Mouse (Mus musculus) adrenal gland, postnatal 10 days (tissue): ENCODE results near the gene Sf3b3. TPM values are rescaled to one million over a fixed set of nuclear protein-coding genes. Genes with fewer than 3 reads are reported as not detected.
"Not testable (repeated sequence)": the region's sequence is repeated elsewhere in the genome, so short reads cannot be mapped to it uniquely, and the experiment has no call there.

Experiments used
- DNase-seq: peaks from one replicate; pipeline ENCODE4 v3.0.0; 2021; ENCODE audit warnings: mixed read lengths
- total RNA-seq, 2 experiments: library from RNA; stranded (reverse); gene quantifications; 2 replicates each; pipeline ENCODE4 v1.2.3; 2021

Gene Sf3b3
- total RNA-seq, 2 experiments from 2014 or later, result 61.0 to 74.0 TPM

DNA sequence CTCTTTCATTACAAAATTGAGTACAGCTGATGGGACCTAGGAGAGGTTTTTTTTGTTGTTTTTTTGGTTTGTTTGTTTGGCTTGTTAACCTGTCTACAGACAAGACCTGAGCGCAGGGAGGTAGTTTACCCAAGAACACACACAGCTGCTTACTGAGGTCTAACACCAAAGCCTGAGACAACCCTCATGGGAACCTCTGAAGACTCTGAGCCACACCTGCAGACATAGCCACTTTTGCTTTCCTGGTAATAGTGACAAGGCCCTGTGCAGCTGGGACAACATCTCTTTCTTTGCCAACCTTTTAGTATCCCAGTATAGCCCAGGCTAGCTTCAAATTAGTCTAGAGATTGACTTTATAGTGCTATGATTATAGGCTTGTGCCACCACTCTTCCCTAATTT is 40.4 kb downstream of the Sf3b3 start:
- no peak for DNase-seq

DNA sequence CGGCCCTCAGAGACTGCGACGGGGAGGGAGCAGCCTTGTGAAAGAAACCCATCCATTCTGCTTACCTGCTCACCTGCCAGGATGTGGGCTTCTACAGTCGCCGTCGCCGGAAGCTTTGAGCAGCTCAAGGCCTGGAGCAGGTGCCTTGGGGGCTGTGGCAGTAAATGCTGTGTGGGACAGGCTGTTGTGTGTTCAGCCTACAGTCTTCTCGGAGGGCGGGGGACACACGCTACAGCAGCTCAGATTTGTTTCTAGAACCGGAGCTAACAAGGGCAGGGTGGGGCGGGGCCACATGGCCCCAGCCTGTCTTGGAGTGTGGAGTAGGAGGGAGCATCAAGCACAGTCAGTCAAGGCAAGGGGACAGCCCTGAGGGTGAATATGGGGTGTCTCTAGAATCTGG is 40.9 kb downstream of the Sf3b3 start, which contains the start of gene Il34:
Il34 (minus strand) TSS at position 256 of the 400 bp plus-strand sequence.
- no peak for DNase-seq

DNA sequence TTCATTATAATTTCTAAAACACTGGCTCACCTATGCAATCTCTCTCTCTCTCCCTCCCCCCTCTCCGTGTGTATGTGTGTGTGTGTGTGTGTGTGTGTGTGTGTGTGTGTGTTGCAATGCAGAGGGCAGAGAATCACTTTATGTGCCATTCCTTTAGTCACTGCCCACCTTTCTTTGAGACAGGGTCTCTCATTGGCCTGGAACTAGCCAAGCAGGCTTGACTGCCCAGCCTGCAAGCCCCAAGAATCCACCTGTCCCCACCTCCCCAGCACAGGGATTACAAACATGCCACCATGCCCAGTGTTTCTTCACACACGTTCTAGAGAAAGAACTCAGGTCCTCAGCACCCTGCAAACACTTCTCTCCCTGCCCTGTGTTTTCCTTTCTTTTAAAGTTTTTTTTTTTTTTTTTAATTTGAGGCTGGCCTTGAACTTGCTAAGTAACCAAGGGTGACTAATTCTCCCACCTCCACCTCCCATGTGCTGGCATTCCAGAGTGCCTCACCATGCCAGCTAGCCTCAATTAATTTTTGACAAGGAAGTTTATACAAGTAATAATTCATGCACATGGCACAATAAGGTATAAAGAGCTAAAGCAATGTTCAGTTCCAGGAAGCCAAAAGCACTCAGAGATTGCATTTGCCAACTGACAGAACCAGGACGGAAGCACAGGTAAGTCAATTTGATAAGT is 41.6 kb downstream of the Sf3b3 start:
- no peak for DNase-seq

DNA sequence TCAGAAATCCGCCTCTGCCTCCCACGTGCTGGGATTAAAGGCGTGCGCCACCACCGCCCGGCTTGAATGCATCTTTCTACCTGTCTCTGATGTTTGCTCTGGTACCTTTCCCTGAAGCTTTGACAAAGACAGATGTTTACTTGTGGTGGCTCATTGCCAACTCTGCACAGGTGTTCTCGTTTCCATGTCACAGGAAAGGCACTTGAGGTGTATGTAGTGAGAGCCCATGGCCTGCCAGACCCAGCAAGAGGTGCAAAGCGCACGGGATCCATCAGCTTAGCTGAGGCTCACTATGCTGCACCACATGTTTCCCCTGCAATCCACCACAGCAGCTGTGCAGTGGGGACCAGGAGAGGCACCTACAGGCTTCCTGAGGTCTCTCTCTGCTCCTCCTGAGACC is 42.7 kb downstream of the Sf3b3 start:
- no peak for DNase-seq

DNA sequence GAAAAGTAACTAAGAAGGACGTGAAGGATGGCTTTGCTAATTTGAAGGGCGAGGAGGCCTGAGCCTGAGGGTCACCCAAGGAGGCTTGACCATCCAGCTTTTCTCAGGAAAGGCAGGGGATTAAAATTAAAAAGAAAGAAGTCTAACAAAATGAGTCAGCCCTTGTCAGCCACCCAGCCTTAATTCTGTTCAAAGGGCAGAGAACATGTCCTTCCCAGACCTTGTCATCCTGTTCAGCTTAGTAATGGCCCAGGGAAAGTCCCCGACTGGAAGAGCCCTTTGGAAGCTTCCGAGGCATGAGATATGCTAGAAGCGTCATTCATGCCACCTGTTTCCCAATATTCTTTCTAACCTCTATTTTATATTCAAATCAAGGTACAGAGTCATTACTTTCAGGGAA is 43.6 kb downstream of the Sf3b3 start:
- peak; percentile 40 for DNase-seq

DNA sequence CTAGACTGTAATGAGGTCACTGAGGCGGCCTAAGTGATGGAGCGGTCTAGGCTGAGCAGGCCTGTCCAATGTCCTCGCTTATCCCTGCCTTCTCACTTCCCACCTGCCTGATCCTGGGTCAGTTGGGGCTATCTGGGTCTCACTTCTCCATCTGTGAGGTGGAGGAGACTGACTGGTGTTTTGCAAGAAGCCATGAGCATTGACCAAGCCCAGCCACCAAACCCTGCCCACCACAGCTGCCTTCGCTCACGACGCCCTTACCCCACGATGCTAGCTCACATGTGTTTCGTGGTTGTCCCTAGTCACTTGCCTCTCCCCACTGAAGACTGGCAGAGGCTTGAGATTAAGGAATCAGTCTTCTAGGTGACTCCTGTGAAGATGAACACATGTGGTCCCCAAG is 49.5 kb downstream of the Sf3b3 start:
- no peak for DNase-seq

DNA sequence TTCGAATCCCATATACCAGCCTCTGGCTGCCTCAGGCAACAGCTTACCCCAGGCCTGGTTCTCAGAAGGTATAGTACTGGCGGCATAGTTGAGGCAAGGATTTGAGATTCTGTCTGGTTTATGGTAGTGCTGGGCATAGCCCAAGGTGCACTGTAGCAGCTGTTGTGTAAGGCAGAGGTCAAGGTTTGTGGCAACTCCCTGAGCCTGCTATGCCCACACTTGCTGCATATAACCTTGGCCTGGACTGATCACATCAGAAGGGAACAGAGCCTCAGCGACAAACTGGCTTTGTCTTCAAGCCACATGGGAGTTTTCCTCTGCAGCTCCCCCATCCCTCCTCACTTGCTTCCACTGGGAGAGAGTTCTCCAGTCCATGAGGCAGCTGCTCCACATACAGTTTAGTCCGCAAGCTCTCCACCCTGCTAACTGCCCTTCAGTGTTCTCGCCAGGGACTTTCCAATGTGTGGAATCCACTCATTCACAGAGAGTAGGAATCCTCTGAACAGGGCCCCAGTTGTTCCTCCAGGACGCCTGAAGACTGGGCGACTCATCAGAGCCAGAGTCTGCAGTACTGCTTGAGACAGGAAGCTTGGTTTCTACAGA is 52.1 kb downstream of the Sf3b3 start:
- DNase-seq, result no peak

DNA sequence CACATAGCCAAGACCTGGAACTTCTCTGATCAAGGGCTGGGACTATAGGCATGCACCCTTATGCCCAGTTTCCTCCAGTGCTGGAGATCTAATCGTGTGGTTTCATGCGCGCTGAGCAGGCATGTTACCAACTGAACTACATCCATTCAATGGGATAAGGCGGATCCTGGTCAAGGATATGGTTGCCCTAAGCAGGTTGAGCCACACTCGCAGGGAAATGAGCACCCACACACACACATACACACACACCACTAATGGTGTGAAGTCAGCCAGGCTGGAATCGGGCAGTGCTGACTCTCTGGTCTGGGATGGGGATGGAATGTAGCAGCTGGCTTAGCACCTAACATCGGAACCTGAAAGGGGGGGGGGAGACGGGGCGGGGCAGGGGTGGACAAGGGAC is 52.7 kb downstream of the Sf3b3 start:
- DNase-seq, result no peak

DNA sequence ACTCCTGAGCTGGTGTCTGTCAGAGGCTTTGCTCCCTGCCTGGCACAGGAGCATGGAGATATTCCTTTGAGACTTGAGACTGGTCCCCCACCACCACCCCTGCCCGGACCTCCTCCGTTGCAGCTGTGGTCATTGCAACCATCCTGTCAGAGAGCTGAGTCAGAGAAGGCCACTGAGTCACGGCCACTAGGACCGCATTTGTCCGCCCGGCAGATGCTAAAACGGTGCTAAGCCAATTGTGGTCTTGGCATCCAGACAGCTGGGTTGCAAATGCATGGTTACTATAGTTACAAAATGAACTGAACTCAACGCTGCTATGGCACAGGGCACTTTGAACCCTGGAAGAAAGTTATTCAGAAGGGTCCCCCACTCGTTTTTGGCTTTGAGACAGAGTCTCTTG is 53.1 kb downstream of the Sf3b3 start:
- DNase-seq, result no peak

DNA sequence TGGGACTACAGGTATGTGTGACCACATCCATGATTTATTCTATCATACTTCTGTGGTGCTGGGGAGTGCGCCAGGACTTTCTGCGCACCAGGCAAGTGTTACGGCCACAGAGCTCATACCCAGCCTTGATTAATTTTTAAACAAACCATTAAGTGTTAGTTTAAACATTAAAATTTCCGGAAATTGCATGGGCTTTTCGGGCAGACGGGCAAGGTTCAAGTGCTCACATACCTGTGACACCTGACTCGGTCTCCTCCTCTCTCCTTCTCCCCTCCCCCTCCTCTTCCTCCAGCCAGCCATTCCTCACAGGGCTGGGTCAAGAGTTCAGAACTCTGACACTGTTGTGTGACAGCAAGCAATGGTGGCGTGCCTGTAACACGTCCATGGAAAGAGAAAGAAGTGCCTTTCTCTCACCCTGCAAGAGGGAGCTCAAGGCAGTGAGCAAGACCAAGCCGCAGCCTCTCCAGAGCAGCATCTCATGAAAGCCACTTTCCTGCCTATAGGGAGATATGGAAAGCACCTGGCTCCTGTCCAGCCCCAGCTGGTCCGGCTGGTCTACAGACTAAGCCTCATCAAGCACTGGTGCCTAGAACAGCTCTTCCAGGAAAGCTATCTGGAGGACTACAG is 53.9 kb downstream of the Sf3b3 start:
- DNase-seq, result no peak

DNA sequence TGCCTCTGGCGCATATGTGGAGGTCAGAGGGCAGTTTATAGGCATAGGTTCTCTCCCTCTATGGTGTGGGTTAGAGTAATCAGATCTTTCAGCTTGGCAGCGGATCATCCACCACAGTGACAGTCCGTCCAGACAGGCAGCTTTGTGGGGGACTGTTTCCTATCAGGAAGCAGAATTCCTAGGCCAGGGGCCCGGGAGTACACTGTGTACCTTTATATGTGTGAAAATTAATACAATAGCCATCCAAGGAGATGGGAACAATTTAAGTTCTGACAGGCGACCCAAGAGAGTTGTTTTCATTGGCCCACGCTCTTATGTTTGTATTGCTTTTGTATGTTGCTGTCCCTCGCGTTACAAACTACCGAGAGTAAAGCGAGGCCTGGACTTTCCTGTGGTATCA is 55.4 kb downstream of the Sf3b3 start:
- DNase-seq, result no peak

DNA sequence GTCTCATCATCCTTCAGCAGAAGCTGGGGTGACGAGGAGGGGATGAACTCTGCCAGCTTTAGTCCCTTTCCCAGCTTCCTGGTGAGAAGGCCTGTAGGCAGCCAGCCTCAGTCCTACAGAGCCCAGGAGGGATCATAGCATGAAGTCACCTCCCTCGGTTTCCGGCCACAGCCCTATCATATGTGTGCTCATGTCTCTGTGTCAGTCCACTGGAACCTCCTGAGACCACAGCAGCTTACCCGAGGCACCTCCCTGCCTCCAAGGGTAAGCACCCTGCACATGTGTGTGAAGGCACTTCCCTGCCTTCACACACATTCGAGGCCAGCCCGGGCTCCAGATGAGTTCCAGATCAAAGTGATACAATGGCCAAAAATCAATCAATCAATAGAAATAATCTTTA is 56.3 kb downstream of the Sf3b3 start:
- no peak for DNase-seq

DNA sequence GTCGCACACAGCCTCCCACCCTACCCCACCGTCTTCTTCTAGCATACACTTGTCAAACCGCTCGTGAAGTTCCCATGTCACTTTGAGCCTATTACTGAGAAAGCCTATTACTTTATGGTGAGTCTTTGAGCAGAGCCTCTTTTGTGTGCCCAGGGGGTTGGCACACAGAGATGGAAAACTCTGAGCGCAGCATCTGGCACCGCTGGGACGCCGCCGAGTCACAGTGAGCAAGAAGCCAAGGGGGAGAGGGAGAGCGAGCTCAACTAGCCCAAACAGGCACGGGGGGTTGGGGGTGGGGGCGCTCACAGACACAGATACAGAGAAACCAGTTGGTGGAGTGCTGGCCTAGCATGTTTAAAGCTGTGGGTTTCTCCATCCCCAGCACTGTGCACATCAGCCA is 57.0 kb downstream of the Sf3b3 start:
- DNase-seq, result no peak

DNA sequence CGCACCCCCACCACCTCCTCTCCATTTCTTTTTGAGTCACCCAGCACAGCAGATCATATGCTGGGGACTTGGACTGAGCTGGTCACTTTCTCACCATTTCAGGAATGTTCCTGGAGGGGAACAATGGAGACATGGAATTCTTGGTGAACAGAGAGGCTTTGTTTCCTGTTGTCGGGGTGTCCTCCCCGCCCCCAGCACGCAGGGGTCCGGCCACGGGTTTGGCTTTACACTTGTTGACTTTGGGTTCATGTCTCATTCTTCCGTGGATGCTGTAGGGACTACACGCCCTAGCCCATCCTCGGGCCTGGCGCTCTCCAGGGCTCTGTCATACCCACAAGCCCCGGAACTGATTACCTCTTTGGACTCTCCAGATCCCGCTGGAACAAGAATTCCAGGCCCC is 57.6 kb downstream of the Sf3b3 start:
- no peak for DNase-seq

DNA sequence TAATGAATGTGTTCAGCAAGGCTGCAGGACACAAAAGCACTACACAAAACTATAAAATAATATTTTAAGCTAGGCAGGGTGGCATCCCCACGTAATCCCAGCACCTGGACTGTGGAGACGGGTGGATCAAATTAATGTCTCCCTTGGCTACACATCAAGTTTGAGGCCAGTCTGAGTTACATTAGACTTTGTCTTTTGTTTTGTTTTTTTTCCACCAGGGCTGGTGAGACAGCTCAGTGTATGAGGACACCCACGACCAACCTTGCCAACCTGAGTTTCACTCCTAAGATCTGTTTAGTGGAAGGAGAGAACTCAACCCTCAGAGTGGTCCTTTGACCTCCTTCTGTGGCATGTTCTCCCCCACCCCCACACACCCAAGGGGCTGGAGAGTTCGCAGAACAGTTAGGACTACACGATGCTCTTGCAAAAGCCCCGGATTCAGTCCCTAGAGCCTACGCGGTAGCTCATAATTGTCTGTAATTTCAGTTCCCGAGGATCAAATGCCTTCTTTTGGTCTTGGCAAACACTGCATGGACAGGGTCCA is 59.1 kb downstream of the Sf3b3 start:
- peak; percentile 45 for DNase-seq

DNA sequence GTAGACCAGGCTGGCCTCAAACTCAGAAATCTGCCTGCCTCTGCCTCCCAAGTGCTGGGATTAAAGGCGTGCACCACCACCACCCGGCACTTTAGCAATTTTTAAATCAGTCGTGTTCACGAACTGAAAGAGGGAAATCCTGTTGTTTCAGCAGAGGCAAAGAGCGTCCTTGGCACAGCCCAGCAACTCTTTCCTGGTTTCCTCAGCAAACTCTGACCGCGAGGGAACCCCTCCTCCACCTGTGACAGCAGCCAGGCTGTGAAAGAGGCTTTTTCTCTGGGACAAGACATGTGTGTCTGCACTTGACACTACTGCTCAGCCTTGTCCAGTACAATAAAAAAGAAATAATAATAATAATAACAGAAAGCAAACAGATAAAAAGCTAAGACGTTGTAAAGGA is 59.7 kb downstream of the Sf3b3 start:
- DNase-seq, result peak; percentile 23

DNA sequence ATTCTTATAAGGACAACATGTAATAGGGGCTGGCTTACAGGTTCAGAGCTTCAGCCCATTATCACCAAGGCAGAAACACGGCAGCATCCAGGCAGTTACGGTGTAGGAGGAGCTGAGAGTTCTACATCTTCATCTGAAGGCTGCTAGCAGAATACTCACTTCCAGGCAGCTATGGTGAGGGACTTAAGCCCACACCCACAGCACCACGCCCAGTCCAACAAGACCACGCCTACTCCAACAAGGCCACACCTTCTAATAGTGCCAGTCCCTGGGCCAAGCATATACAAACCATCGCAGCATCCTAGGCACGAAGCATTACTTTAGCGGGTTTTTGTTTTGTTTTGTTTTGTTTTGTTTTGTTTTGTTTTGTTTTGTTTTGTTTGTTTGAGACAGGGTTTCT is 60.1 kb downstream of the Sf3b3 start:
- DNase-seq, result not testable (repeated sequence)

DNA sequence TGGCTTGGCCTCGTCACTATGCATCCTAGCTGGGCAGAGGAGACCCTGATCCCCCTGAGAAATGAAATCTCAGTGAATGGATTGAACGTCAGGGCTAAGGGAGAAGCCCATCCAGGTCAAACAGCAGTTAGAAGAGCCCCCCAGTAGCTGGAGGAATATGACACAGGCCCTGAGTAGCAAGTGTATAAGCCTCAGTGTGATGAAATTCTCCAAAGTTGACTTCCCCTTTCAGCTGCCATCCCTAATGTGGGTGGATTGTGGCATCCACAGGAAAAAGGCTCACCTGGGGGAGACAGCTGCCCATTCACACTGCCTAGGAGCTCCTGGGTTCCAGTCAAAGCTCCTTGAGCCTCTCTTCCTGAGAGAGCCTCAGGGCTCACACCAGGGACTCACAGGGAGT is 61.2 kb downstream of the Sf3b3 start:
- DNase-seq, result no peak

DNA sequence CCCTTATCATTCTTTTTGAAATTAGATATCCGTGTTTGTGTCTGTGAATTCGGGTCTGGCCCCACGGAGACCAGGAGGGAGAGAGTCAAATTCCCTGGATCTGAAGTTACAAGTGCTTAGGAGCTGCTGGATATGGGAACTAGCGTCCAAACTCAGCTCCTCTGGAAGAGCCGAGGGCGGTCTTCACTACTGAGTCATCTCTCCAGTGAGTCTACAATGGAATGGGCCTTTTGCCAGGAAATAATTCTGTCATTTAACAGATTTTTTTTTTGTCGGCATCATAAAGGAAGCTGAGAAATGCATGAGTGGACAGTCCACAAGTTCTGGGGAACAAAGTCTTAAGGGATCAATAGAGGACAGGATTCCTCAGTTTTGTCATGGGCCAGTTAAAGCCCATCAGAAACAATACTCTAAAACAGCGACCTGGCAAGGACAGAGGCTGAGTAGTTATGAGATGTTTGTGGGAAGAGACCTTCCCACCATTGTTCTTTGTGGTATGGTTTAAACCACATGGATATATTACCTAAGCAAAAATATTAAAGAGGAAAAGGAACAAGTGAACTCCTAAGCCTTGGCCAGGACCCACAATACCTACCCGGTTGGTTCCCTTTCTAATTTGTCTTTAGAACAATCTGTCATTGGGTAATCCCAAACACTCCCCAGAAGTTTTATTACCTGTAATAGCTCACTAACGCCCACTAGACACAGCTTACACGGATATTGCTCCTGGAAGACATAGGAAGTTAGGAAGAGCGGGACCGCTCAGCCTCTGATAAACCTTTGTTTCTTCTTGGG is 66.5 kb downstream of the Sf3b3 start:
- no peak for DNase-seq

DNA sequence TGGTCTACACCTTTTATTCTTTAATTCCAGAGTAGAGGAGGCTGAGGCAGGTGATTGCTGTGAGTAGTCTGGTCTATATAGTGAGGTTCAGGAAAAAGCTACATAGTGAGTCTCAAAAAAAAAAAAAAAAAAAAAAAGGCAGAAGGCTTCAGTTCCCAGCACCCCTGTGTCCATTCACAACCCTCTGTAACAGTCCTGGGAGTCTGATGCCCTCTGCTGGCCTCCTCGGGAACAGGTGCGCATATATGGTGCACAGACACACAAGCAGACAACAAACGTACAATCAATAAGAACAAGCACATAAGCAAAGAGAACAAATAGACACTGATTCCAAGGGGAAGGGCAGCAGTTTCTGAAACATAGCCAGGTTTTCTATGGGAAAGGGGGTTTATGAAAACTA is 70.3 kb downstream of the Sf3b3 start:
- DNase-seq, result no peak

DNA sequence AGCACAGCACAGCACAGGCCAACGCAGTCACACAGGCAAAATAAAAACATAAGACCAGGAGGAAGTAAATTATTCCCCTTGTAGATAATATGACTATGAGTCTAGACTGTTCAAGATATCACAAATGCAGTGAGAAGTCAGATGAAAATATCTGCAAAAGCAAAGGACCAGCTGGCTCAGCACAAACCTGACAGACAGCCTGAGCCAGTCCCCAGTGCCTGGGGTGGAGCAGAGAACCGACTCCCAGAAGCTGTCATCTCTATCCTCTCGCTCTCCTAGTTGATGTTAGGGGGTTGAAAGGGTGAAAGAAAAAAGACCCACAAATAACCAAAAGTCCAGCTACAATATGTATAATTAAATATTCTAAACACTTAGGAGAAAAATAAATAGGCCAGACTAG is 70.9 kb downstream of the Sf3b3 start:
- DNase-seq, result no peak

DNA sequence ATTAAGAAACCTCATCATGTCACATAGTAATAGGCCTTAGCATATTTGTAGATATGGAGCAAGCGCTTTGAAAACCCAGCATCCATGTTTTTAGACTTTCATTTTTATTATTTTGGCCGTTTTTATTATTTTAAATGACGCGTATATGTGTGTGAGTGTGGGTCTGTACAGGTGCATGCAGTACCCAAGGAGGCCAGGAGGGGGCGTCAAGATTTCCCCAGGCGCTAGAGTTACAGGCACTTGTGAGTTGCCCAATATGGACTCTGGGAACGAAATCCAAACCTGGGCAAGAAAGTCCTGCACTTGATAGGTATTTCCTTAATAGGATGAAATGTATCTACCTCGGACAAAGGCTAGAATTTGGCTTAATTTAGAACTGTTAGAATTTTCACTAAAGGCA is 71.3 kb downstream of the Sf3b3 start:
- DNase-seq, result peak; percentile 29

DNA sequence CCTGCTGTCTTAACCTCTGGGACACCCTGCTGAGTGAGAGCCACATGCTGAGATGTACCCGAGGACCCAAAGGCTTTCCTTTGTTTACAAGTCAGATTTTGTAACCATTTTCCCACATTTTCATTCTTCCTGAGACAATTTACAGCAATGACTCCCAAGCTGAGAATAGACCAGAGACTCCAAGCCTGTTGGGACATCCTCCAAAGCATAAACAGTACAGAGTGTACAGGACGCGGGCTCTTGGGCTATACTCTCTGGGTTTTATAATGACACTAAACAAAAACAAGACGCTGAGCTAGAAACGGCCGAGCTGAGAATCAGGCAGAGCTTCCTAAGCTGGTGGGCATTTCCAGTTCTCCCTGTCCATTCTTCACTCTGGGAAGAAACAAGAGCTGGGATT is 71.9 kb downstream of the Sf3b3 start:
- DNase-seq, result no peak
